Mouse (Mus musculus): ENCODE measurements around the gene Acp7. TPM values are rescaled to one million over a fixed set of nuclear protein-coding genes. Genes with fewer than 3 reads are reported as not detected.

The Acp7 gene
- polyA plus RNA-seq, 1 experiment from 2014 or later: not detected

DNA sequence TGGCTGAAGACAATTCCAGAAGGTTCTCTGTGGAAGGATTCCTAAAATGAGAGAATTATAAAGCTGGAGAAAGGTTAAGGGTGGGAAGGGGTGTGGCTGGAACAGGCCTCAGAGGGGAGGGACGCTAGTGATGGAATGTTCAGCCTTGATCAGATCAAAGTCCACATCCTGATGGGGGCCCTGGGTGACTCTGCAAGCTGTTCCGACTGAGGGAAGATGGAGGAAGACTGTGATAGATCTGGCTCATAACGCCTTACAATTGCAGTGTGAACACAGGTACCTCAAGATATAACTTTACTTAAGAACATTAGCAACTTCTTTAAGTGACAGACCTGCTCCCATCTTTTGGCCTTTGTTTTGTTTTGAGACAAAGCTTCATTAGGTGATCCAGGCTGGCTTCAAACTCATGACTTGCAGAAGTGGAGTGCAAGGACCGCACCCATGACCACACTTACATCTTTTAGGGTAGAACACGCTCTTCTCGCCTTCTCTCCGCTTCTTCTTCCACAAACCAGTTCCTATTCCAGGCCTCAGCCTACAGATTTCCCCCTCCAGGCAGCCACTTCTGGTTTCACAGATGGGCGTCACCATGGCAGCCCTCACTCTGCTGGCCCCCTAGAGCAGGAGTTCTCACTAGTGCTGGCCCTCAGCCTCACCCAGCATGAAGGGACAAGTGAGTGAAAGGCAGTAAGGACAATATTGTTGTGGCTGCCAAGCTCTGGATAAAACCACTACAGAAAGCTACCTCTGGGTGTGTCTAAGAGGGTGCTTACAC is 47.4 kb downstream of the Acp7 start:
- Histone ChIP-seq H3K9ac (no peak overlapping the region), H3K4me3 (replicated peaks) (no peak overlapping the region), H3K4me2 (no peak overlapping the region), H3K4me1 (peaks cover 87% of the 10 kb centered on the region), H3K36me3 (0 out of 2 replicates have a peak, but pooled peaks cover 9% of the 10 kb centered on the region), H3K27ac (peak overlapping the region; percentile 9), H3K27me3 (no peaks in the 10 kb centered on the region), H3K9me3 (replicated peaks) (no peaks in the 10 kb centered on the region)
- WGBS: 65% methylated on average over 8 of the region's 8 CpGs
- no peak for ATAC-seq (replicated peaks; ENCODE audit: low FRiP score)

DNA sequence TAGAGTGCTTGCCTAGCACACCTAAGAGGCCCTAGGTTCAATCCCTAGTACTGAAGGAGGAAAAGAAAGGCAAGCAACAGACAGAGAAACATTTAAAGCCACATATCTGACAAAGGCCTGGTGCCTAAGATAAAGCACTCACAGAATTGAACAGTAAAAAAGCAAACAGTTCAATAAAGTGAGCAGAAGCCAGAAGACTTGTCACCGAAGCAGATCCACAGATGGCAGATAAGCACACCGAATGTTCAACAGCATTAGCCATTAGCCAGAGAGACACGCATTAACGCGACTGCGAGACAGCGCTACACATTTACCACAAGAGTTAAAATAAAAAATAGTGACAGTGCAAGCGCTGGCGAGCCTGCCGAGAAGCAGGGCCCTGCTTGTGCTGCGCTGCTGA is 48.3 kb downstream of the Acp7 start:
- 80% methylated on average over 11 of the region's 11 CpGs for WGBS
- Histone ChIP-seq H3K4me2 (no peak overlapping the region), H3K27ac (no peak overlapping the region)

DNA sequence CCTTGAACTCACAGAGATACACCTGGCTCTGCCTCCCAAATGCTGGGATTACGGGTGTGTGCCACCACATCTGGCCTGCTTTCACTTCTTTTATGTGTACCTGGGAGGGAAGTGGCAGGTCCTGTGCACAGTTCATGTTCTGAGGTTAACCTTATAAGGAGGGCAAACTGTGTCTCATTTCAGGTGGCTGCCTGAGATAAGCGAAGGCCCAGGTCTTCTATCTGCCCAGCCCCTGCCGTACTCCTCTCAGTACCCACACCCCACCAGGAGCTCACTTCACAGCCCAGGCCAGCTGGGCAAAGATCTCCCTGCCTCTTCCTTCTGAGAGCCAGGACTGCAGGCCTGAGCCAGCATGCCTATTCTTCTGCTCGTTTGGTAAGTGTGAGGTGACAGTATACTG is 49.4 kb downstream of the Acp7 start:
- H3K27ac ChIP-seq: peak overlapping the region; percentile 45; the same call in 1 of the 2 replicates
- WGBS: 81% methylated on average over 4 of the region's 4 CpGs
- no peak overlapping the region for H3K9ac ChIP-seq
- 0 out of 2 replicates have a peak, but pooled peaks cover 9% of the 10 kb centered on the region for H3K36me3 ChIP-seq
- no peak overlapping the region for H3K4me3 ChIP-seq (replicated peaks)
- no peak for ATAC-seq (replicated peaks; ENCODE audit: low FRiP score)
- no peaks in the 10 kb centered on the region for H3K9me3 ChIP-seq (replicated peaks)
- no peak overlapping the region for H3K4me2 ChIP-seq
- no peaks in the 10 kb centered on the region for H3K27me3 ChIP-seq
- peaks cover 87% of the 10 kb centered on the region for H3K4me1 ChIP-seq

More for the DNA sequence above, 48.3 kb downstream of the Acp7 start:
- no peak overlapping the region for H3K4me3 ChIP-seq (replicated peaks)
- no peak overlapping the region for H3K9ac ChIP-seq
- no peaks in the 10 kb centered on the region for H3K27me3 ChIP-seq
- no peaks in the 10 kb centered on the region for H3K9me3 ChIP-seq (replicated peaks)
- ATAC-seq (replicated peaks; ENCODE audit: low FRiP score): no peak
- H3K4me1 ChIP-seq: peaks cover 87% of the 10 kb centered on the region
- 0 out of 2 replicates have a peak, but pooled peaks cover 9% of the 10 kb centered on the region for H3K36me3 ChIP-seq

DNA sequence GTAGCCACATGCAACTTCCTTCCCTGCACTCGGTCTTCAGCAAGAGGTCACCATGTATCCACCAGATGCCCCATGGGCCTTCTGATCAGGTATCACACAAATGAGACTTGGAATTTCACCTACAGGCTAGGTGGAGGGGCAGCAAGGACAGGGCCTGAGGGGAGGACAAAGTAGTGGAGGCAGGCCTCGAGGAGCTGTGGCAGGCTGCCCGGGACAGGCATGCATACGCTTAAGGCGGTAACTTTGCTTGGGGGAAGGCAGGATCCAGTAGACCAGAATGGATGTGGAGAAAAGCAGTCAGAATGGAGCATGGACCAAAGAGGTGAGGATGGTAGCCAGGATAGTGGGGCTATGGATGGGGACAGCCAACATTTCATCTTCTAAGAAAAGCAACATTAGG is 51.3 kb downstream of the Acp7 start:
- Histone ChIP-seq H3K4me3 (replicated peaks) (no peak overlapping the region), H3K9me3 (replicated peaks) (no peaks in the 10 kb centered on the region), H3K27me3 (no peaks in the 10 kb centered on the region), H3K27ac (peak overlapping the region; percentile 91), H3K4me1 (peaks cover 87% of the 10 kb centered on the region), H3K36me3 (0 out of 2 replicates have a peak, but pooled peaks cover 9% of the 10 kb centered on the region), H3K4me2 (no peak overlapping the region), H3K9ac (no peak overlapping the region)
- WGBS: 68% methylated on average over 5 of the region's 5 CpGs
- ATAC-seq (replicated peaks; ENCODE audit: low FRiP score): no peak

DNA sequence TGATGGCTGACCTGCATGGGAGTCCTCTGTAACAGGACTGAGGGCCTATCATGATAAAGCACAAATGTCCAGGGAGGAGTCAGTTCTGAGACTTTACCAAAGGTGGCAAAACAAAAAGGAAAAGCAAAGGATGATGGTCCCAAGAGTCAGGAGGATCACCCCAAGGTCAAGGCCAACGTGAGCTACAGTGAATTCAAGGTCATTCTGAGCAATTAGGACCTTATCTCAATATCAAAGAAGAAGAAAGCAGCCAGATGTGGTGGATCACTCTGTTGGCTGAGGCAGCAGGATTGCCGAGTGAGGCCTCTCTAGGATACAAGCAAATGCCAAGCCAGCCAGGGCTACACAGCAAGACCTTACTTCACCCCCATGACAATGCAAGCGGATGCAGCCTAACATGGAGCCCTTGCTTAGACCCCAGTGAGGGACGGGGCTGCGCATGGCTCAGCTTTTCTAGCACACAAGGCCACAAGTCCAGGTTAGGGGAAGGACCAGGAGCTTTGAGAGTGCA is 52.5 kb downstream of the Acp7 start:
- Histone ChIP-seq H3K4me1 (peaks cover 86% of the 10 kb centered on the region), H3K4me2 (no peak overlapping the region), H3K9me3 (replicated peaks) (no peaks in the 10 kb centered on the region), H3K27me3 (no peaks in the 10 kb centered on the region), H3K9ac (0 out of 2 replicates have a peak overlapping the region, but pooled peaks have one; percentile 21), H3K36me3 (0 out of 2 replicates have a peak, but pooled peaks cover 9% of the 10 kb centered on the region), H3K4me3 (replicated peaks) (no peak overlapping the region), H3K27ac (peak overlapping the region; percentile 91)
- no peak for ATAC-seq (replicated peaks; ENCODE audit: low FRiP score)
- WGBS: 61% methylated on average over 5 of the region's 5 CpGs

DNA sequence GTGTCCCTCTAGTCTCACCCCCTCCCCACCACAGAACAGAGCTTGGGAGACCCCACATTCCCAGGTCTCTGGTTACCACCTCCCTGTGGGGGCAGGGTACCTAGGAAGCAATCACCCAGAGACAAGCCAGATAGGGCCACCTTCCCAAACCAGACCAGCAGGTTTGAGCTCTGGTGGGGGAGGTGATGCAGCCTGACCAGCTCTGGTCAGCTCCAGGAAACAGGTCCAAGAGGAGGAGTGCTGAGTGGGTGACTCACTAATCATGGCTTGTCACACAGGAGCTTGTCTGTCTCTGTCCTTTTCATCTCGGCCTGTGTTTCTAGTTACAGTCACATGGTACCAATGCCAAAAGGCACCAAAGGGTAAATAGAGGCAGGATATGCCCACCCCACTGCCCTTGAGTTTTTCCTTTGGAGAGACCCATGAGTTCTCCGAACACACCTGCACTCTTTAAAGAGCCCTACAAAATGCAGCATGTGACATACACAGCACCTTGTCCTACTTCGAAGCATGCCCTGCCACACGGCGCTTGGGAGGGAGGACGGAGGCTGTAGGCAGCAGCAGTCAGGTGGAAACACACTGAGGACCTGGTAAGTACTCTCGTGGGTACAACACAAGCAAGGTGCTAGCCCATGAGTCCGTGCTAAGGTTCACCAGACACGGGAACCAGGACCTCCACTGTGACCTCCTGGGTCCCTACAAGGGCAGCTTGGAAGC is 53.1 kb downstream of the Acp7 start:
- H3K9me3 ChIP-seq (replicated peaks): no peaks in the 10 kb centered on the region
- peak; percentile 78 for ATAC-seq (replicated peaks; ENCODE audit: low FRiP score)
- peak overlapping the region; percentile 91 for H3K27ac ChIP-seq
- 0 out of 2 replicates have a peak, but pooled peaks cover 9% of the 10 kb centered on the region for H3K36me3 ChIP-seq
- peaks cover 86% of the 10 kb centered on the region for H3K4me1 ChIP-seq
- no peaks in the 10 kb centered on the region for H3K27me3 ChIP-seq
- peak overlapping the region; percentile 39; the same call in 1 of the 2 replicates for H3K4me2 ChIP-seq
- H3K4me3 ChIP-seq (replicated peaks): no peak overlapping the region
- peak overlapping the region; percentile 21 for H3K9ac ChIP-seq
- 54% methylated on average over 9 of the region's 9 CpGs for WGBS

DNA sequence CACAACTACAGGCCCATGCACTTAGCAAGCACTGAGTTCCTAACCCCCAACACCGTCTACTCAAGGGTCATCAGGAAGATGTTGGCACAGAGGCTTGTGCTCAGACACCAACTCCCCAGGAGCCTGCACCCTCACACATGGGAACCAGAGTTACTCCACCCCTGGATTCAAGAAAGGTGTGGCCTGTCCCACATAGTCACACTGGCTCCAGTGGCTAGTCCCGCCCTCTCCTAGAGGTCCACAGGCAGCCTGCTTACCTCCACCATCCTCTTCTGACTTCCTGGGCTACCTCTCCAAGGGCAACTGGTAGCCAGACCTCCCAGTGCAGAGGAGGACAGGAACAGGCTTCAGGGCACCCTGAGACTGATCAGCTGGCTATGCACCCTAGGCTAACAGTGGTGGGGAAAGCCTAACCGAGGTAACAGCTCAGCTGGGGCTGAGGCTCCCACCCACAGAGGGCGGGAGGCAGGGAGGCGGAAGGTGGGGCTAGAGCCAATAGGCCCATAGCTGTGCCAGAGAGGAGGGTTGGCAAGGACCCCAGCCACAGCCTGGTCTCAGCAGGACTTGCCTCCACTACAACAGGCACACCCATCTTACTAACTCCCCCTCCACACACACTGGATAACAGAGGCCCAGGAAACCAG is 54.7 kb downstream of the Acp7 start:
- Histone ChIP-seq H3K9ac (0 out of 2 replicates have a peak overlapping the region, but pooled peaks have one; percentile 24), H3K27me3 (no peaks in the 10 kb centered on the region), H3K27ac (peak overlapping the region; percentile 91), H3K4me3 (replicated peaks) (no peak overlapping the region), H3K9me3 (replicated peaks) (no peaks in the 10 kb centered on the region), H3K36me3 (0 out of 2 replicates have a peak, but pooled peaks cover 9% of the 10 kb centered on the region), H3K4me1 (peaks cover 92% of the 10 kb centered on the region), H3K4me2 (peak overlapping the region; percentile 39)
- WGBS: 58% methylated on average over 5 of the region's 5 CpGs
- peak; percentile 53 for ATAC-seq (replicated peaks; ENCODE audit: low FRiP score)

DNA sequence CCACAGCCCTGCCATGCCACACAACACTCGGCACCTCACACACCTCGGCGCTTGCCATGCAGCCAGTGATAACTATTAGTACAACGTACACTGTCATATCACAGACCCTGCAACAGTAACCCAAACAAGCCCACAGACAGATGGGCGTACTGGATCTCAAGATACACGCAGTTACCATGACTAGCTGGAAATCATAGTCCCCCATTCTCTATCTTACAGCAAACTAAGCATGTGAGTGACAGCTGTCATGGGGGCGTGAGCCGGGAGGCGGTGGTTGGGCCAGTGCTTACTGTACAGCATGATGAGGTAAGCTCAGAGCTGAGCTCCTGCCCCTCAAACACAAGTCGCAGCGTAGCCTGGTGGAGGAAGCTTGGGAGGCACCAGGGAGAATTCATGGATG is 55.5 kb downstream of the Acp7 start:
- 78% methylated on average over 11 of the region's 11 CpGs for WGBS
- H3K4me2 ChIP-seq: no peak overlapping the region
- peak overlapping the region; percentile 18; the same call in 1 of the 2 replicates for H3K27ac ChIP-seq

DNA sequence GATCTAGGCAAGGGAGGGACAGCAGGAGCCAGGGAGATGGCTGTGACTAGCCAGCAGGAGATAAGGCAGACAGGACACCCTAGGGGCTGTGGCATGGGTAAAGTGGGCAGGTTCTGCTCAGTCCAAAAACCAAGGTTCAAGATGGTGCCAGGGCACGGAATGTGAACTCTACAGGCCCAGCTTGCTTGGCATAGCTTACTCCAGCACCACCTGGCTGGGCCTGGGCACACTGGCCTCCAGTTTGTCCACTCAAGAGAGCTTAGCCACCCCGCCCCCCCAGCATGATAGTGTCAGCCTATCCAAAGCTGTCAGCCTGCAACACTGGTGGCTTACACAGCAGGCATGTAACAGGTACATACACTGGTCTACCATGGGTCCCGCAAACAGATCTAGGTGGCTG is 57.9 kb downstream of the Acp7 start:
- Histone ChIP-seq H3K27ac (peak overlapping the region; percentile 94), H3K4me3 (replicated peaks) (no peak overlapping the region), H3K4me2 (no peak overlapping the region), H3K9ac (no peak overlapping the region), H3K36me3 (peaks cover 8% of the 10 kb centered on the region), H3K27me3 (no peaks in the 10 kb centered on the region), H3K9me3 (replicated peaks) (no peaks in the 10 kb centered on the region), H3K4me1 (peaks cover 94% of the 10 kb centered on the region)
- no peak for ATAC-seq (replicated peaks; ENCODE audit: low FRiP score)
- 94% methylated on average over 3 of the region's 3 CpGs for WGBS

More for the DNA sequence above, 55.5 kb downstream of the Acp7 start:
- Histone ChIP-seq H3K4me1 (peaks cover 97% of the 10 kb centered on the region), H3K4me3 (replicated peaks) (no peak overlapping the region), H3K27me3 (no peaks in the 10 kb centered on the region), H3K36me3 (0 out of 2 replicates have a peak, but pooled peaks cover 5% of the 10 kb centered on the region), H3K9ac (no peak overlapping the region), H3K9me3 (replicated peaks) (no peaks in the 10 kb centered on the region)
- ATAC-seq (replicated peaks; ENCODE audit: low FRiP score): no peak

DNA sequence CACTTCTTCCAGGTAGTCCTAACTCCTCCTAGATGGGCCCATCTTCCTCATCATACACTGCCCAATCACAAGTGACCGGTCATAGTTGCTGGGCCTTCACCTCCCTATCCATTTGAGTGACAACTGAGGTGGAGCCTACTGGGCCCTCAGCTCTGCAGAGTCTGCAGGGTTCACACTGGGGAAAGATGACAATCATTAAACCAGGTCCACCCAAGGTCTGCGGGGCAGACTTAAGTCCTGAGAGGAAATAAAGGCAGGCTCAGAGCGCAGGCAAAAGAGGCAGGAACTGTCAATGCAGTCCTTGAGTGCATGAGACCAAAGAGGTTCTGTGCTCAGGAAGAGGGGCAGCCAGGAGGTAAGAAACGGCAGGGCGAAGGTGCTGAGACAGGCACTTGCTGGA is 58.4 kb downstream of the Acp7 start:
- 66% methylated on average over 5 of the region's 5 CpGs for WGBS
- no peak overlapping the region for H3K4me3 ChIP-seq (replicated peaks)
- H3K27ac ChIP-seq: peak overlapping the region; percentile 94
- H3K9me3 ChIP-seq (replicated peaks): no peaks in the 10 kb centered on the region
- ATAC-seq (replicated peaks; ENCODE audit: low FRiP score): no peak
- H3K4me1 ChIP-seq: peaks cover 89% of the 10 kb centered on the region
- no peak overlapping the region for H3K9ac ChIP-seq
- H3K36me3 ChIP-seq: peaks cover 12% of the 10 kb centered on the region
- H3K27me3 ChIP-seq: no peaks in the 10 kb centered on the region
- no peak overlapping the region for H3K4me2 ChIP-seq

DNA sequence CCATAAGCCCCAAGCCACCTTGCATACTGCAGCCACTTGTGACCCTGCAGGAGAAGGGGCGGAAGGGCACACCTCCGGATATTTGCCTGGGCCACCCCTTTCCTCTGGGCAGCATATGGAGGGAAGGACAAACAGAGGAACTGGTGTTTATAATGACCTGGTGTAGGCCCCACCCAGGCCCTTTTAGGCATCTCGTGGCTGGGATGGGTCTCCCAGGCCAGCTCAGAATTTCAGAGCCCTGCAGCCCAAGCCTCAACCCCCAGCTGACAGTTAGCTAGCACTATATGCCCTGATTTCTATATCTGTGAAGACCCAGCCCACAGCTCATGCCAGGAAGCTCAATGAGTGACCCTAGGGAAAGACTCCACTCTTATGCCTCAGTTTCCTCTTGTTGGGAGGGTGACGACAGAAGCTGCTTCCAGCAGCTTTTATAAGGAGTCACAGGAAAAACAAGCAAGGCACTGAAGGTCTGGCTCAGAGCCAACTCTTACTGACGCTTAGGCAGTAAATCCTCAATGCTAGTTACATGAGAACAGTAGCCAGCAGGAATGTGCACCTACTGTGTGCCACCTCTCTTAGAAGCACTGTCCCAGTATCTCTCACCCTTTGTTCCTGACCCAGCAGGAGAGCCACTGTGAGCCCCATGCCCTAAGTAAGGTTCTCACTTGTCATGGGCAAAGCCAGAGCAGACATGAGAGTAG is 60.0 kb downstream of the Acp7 start:
- Histone ChIP-seq H3K27ac (peak overlapping the region; percentile 94), H3K4me2 (peak overlapping the region; percentile 12; the same call in 1 of the 2 replicates), H3K27me3 (no peaks in the 10 kb centered on the region), H3K4me3 (replicated peaks) (no peak overlapping the region), H3K9ac (peak overlapping the region; percentile 17; the same call in 1 of the 2 replicates), H3K36me3 (peaks cover 28% of the 10 kb centered on the region), H3K4me1 (peaks cover 73% of the 10 kb centered on the region), H3K9me3 (replicated peaks) (no peaks in the 10 kb centered on the region)
- no peak for ATAC-seq (replicated peaks; ENCODE audit: low FRiP score)
- 30% methylated on average over 5 of the region's 5 CpGs for WGBS
